Mouse (Mus musculus): ENCODE measurements around the gene Trip12.

The Trip12 gene

GRCm38 (mm10) chr1:84791393-84791792 lies 48.9 kb downstream of the Trip12 start:
- no peak for DNase-seq (ENCODE audit: low read depth)

GRCm38 (mm10) chr1:84780630-84781029 lies 59.7 kb downstream of the Trip12 start:
- no peak for DNase-seq (ENCODE audit: low read depth)

GRCm38 (mm10) chr1:84777455-84777854 lies 62.9 kb downstream of the Trip12 start:
- DNase-seq (ENCODE audit: low read depth), result no peak

GRCm38 (mm10) chr1:84758843-84759242 lies 81.5 kb downstream of the Trip12 start:
- DNase-seq (ENCODE audit: low read depth), result no peak

GRCm38 (mm10) chr1:84742156-84742555 lies 98.2 kb downstream of the Trip12 start:
- DNase-seq (ENCODE audit: low read depth), result no peak

- DNase-seq (ENCODE audit: low read depth), result no peak
These were observed 100.2 kb downstream of the Trip12 start for GRCm38 (mm10) chr1:84740080-84740479.

GRCm38 (mm10) chr1:84737097-84737496 lies 103.2 kb downstream of the Trip12 start:
- no peak for DNase-seq (ENCODE audit: low read depth)

- DNase-seq (ENCODE audit: low read depth), result peak; percentile 74
These were observed 106.5 kb downstream of the Trip12 start for GRCm38 (mm10) chr1:84733799-84734198.

GRCm38 (mm10) chr1:84731763-84732162 lies 108.6 kb downstream of the Trip12 start:
- no peak for DNase-seq (ENCODE audit: low read depth)

- DNase-seq (ENCODE audit: low read depth), result peak; percentile 40
These were observed 117.5 kb downstream of the Trip12 start for GRCm38 (mm10) chr1:84722841-84723240.

GRCm38 (mm10) chr1:84722371-84722770 lies 117.9 kb downstream of the Trip12 start:
- no peak for DNase-seq (ENCODE audit: low read depth)

GRCm38 (mm10) chr1:84721942-84722341 lies 118.4 kb downstream of the Trip12 start:
- DNase-seq (ENCODE audit: low read depth), result no peak

- DNase-seq (ENCODE audit: low read depth), result no peak
These were observed 130.2 kb downstream of the Trip12 start for GRCm38 (mm10) chr1:84709810-84710785.

- no peak for DNase-seq (ENCODE audit: low read depth)
These were observed 130.9 kb downstream of the Trip12 start for GRCm38 (mm10) chr1:84709406-84709805.

- DNase-seq (ENCODE audit: low read depth), result no peak
These were observed 140.1 kb downstream of the Trip12 start for GRCm38 (mm10) chr1:84700254-84700653.

- DNase-seq (ENCODE audit: low read depth), result peak; percentile 59
These were observed 143.2 kb downstream of the Trip12 start for GRCm38 (mm10) chr1:84697136-84697535.

- DNase-seq (ENCODE audit: low read depth), result peak; percentile 34
These were observed 144.6 kb downstream of the Trip12 start, which contains the start of gene Dner for GRCm38 (mm10) chr1:84695517-84696411. Gene Dner (minus strand): TSS chr1:84696221.

- no peak for DNase-seq (ENCODE audit: low read depth)
These were observed 145.4 kb downstream of the Trip12 start for GRCm38 (mm10) chr1:84694688-84695474.

- no peak for DNase-seq (ENCODE audit: low read depth)
These were observed 162.4 kb downstream of the Trip12 start for GRCm38 (mm10) chr1:84677910-84678309.
